Mouse (Mus musculus) spleen, adult 10 weeks (tissue): ENCODE results near the gene Sema4g. TPM values are rescaled to one million over a fixed set of nuclear protein-coding genes. Genes with fewer than 3 reads are reported as not detected.

Experiments
- polyA plus RNA-seq: library from polyadenylated mRNA; stranded (reverse); fragments of 350-450 nt; fragmentation: Illumina TruSeq; extraction: RNeasy Lipid Tissue Mini Kit (QIAGEN cat#74804); gene quantifications from one replicate; pipeline ENCODE4 v1.2.3, GENCODE M21; 2015; ENCODE audit warnings: low replicate concordance; ENCODE audit not compliant: insufficient read depth

Sema4g gene
- polyA plus RNA-seq = 0.43 TPM

GRCm38 (mm10) chr19:44988831-44989566 lies at the start of gene Sema4g:
Sema4g (plus strand) TSS chr19:44989101.

GRCm38 (mm10) chr19:45005444-45005843 lies 16.5 kb downstream of the Sema4g start, which contains the start of gene Twnk:
Twnk (plus strand) TSS chr19:45005663.

GRCm38 (mm10) chr19:45005957-45006712 lies 17.2 kb downstream of the Sema4g start, which contains the start of gene Mrpl43:
Mrpl43 (minus strand) TSS chr19:45006442.

GRCm38 (mm10) chr19:45014335-45014971 lies 25.6 kb downstream of the Sema4g start, which contains the start of gene Lzts2:
Lzts2 (plus strand) TSS chr19:45014414.

GRCm38 (mm10) chr19:45045651-45046050 lies 56.8 kb downstream of the Sema4g start, which contains the start of gene Pdzd7:
Pdzd7 (minus strand) TSS chr19:45045717.

GRCm38 (mm10) chr19:45047417-45047934 lies 58.6 kb downstream of the Sema4g start, which contains the start of gene Sfxn3:
Sfxn3 (plus strand) TSS chr19:45047503.

Other genes with a start within 250 kb of the Sema4g start
- not detected for gene Pax2, start 233.1 kb upstream of the Sema4g start, polyA plus RNA-seq
- gene Slf2, start 58.0 kb upstream of the Sema4g start, polyA plus RNA-seq = 48.8 TPM
- 10.0 TPM for gene Twnk, start 16.6 kb downstream of the Sema4g start, polyA plus RNA-seq
- gene Mrpl43, start 17.3 kb downstream of the Sema4g start, polyA plus RNA-seq = 27.6 TPM
- gene Lzts2, start 25.3 kb downstream of the Sema4g start, polyA plus RNA-seq = 1.8 TPM
- gene Pdzd7, start 56.6 kb downstream of the Sema4g start, polyA plus RNA-seq = not detected
- gene Sfxn3, start 58.4 kb downstream of the Sema4g start, polyA plus RNA-seq = 38.2 TPM
- 26.5 TPM for gene Kazald1, start 86.1 kb downstream of the Sema4g start, polyA plus RNA-seq
- gene Tlx1, start 161.6 kb downstream of the Sema4g start, polyA plus RNA-seq = 13.9 TPM
- gene Lbx1, start 246.7 kb downstream of the Sema4g start, polyA plus RNA-seq = not detected